Mouse (Mus musculus): ENCODE measurements at regions not wholly inside any gene's neighbourhood (a gene's known extent, or its start where the extent isn't known, plus 50 kb on each side); places are given as distances from the start of the nearest gene placed in this dataset.
A peak's percentile ranks its signal among the peaks of the same experiment; 100 is the strongest.

- H3K9ac ChIP-seq (ENCODE audit: low read depth, low read length), result no peak overlapping the region
- ATAC-seq (ENCODE audit: low read depth) (no peak), DNase-seq (ENCODE audit: low spot score) (no peak)
- H3K4me2 ChIP-seq (ENCODE audit: low read depth, low read length), result no peak overlapping the region
- H3K36me3 ChIP-seq (ENCODE audit: control insufficient read depth, insufficient read depth, low read length), result no peaks in the 10 kb centered on the region
- H3K4me3 ChIP-seq (ENCODE audit: low read depth, low read length), result no peak overlapping the region
- no peaks in the 10 kb centered on the region for H3K27me3 ChIP-seq (replicated peaks; ENCODE audit: control insufficient read depth, insufficient read depth, low read length)
- 73% methylated on average over 6 of the region's 6 CpGs for WGBS
- no peak overlapping the region for H3K27ac ChIP-seq (replicated peaks; ENCODE audit: low read depth, low read length)
- H3K9me3 ChIP-seq (ENCODE audit: control insufficient read depth, low read length), result no peaks in the 10 kb centered on the region
- H3K4me1 ChIP-seq (ENCODE audit: control insufficient read depth, insufficient read depth, low read length), result no peaks in the 10 kb centered on the region
Observed at GRCm38 (mm10) chr14:104264919-104265764, 202.7 kb downstream of the Pou4f1 start.

DNA sequence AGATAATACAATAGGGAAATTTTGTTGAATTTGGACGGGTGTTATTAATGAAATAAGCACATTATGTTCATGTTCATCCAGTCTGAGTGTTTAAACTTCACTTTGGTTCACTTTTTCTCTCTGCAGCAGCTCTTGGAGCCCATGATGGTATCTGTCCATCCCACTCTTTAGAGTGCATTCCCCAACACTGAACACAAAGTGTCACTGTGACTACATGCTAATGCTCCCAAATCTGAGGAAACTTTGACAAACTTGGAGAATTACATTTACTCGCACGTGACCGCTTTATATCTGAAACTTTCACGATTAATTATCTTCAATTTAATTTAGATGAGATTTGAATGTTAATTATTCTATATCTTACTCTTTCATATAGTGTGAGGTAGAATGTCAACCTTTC, 250.8 kb downstream of the Pou4f1 start:
- H3K9me3 ChIP-seq (ENCODE audit: control insufficient read depth, low read length), result no peaks in the 10 kb centered on the region

GRCm38 (mm10) chr14:104210719-104211118, 257.1 kb downstream of the Pou4f1 start:
- Histone ChIP-seq H3K9me3 (ENCODE audit: control insufficient read depth, low read length) (no peaks in the 10 kb centered on the region), H3K9ac (ENCODE audit: low read depth, low read length) (no peak overlapping the region), H3K27ac (replicated peaks; ENCODE audit: low read depth, low read length) (no peak overlapping the region), H3K4me1 (ENCODE audit: control insufficient read depth, insufficient read depth, low read length) (no peaks in the 10 kb centered on the region), H3K27me3 (replicated peaks; ENCODE audit: control insufficient read depth, insufficient read depth, low read length) (no peaks in the 10 kb centered on the region), H3K4me2 (ENCODE audit: low read depth, low read length) (no peak overlapping the region), H3K4me3 (ENCODE audit: low read depth, low read length) (no peak overlapping the region), H3K36me3 (ENCODE audit: control insufficient read depth, insufficient read depth, low read length) (no peaks in the 10 kb centered on the region)
- DNase-seq (ENCODE audit: low spot score), result peak; percentile 81
- ATAC-seq (ENCODE audit: low read depth), result peak; percentile 88
- WGBS, result 41% methylated on average over 3 of the region's 3 CpGs

More for the DNA sequence above, 250.8 kb downstream of the Pou4f1 start:
- Histone ChIP-seq H3K9ac (ENCODE audit: low read depth, low read length) (no peak overlapping the region), H3K27ac (replicated peaks; ENCODE audit: low read depth, low read length) (no peak overlapping the region), H3K4me3 (ENCODE audit: low read depth, low read length) (no peak overlapping the region), H3K36me3 (ENCODE audit: control insufficient read depth, insufficient read depth, low read length) (no peaks in the 10 kb centered on the region), H3K27me3 (replicated peaks; ENCODE audit: control insufficient read depth, insufficient read depth, low read length) (no peaks in the 10 kb centered on the region), H3K4me1 (ENCODE audit: control insufficient read depth, insufficient read depth, low read length) (no peaks in the 10 kb centered on the region), H3K4me2 (ENCODE audit: low read depth, low read length) (no peak overlapping the region)
- ATAC-seq (ENCODE audit: low read depth) (no peak), DNase-seq (ENCODE audit: low spot score) (no peak)
- WGBS, result 75% methylated on average over 5 of the region's 5 CpGs

DNA sequence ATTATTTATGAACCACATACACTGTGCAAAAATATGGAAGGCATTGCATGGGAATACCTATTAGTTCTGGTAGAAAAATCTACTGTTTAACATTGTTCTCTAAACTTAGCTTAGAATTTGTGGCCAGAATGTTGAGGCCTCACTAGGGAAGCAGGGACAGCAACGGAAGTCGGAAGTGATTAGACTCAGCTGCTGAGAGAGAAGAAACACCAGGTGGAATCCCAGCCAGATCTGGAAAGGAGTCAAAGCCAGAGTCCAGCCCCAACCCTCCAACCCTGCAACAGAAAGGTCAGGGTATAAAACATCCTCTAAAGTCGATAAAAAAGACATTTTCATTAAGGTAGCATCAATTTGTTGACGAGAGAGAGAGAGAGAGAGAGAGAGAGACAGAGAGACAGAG, 258.9 kb downstream of the Pou4f1 start:
- H3K27ac ChIP-seq (replicated peaks; ENCODE audit: low read depth, low read length), result no peak overlapping the region
- H3K27me3 ChIP-seq (replicated peaks; ENCODE audit: control insufficient read depth, insufficient read depth, low read length), result no peaks in the 10 kb centered on the region
- H3K4me1 ChIP-seq (ENCODE audit: control insufficient read depth, insufficient read depth, low read length), result no peaks in the 10 kb centered on the region
- no peaks in the 10 kb centered on the region for H3K36me3 ChIP-seq (ENCODE audit: control insufficient read depth, insufficient read depth, low read length)
- WGBS, result 61% methylated on average over 4 of the region's 4 CpGs
- DNase-seq (ENCODE audit: low spot score) (peak; percentile 7), ATAC-seq (ENCODE audit: low read depth) (no peak; the same call in 1 of the 2 replicates)
- H3K9me3 ChIP-seq (ENCODE audit: control insufficient read depth, low read length), result no peaks in the 10 kb centered on the region
- H3K4me2 ChIP-seq (ENCODE audit: low read depth, low read length), result no peak overlapping the region
- H3K4me3 ChIP-seq (ENCODE audit: low read depth, low read length), result no peak overlapping the region
- H3K9ac ChIP-seq (ENCODE audit: low read depth, low read length), result no peak overlapping the region

- no peak overlapping the region for H3K4me3 ChIP-seq (ENCODE audit: low read depth, low read length)
- H3K36me3 ChIP-seq (ENCODE audit: control insufficient read depth, insufficient read depth, low read length), result no peaks in the 10 kb centered on the region
- no peaks in the 10 kb centered on the region for H3K4me1 ChIP-seq (ENCODE audit: control insufficient read depth, insufficient read depth, low read length)
- WGBS, result 65% methylated on average over 7 of the region's 7 CpGs
- ATAC-seq (ENCODE audit: low read depth), result no peak
- no peaks in the 10 kb centered on the region for H3K9me3 ChIP-seq (ENCODE audit: control insufficient read depth, low read length)
- no peak overlapping the region for H3K27ac ChIP-seq (replicated peaks; ENCODE audit: low read depth, low read length)
- no peak for DNase-seq (ENCODE audit: low spot score)
- no peak overlapping the region for H3K9ac ChIP-seq (ENCODE audit: low read depth, low read length)
- H3K27me3 ChIP-seq (replicated peaks; ENCODE audit: control insufficient read depth, insufficient read depth, low read length), result no peaks in the 10 kb centered on the region
- H3K4me2 ChIP-seq (ENCODE audit: low read depth, low read length), result no peak overlapping the region
Observed at GRCm38 (mm10) chr14:104208040-104208816, 259.6 kb downstream of the Pou4f1 start.

DNA sequence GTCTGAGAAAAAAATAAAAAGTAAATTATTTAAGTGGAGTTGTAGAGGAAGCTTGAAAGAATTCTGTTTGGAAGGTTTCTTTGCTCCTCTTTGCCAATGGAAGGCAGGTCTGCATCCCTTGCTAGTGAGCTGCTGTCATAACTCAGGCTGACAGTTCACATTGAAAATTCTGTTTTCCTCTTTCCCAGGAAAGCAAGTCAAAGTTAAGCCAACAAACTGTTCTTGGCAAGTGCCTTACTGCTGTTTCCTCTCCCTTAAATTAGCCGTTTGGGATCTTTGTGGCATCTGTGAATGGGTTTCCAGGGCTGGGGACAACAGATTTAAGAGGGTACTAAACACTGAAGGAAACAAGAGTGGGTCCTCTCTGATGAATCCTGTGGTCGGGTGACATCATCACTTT, 261.2 kb downstream of the Pou4f1 start:
- Histone ChIP-seq H3K27ac (replicated peaks; ENCODE audit: low read depth, low read length) (no peak overlapping the region), H3K9ac (ENCODE audit: low read depth, low read length) (no peak overlapping the region), H3K9me3 (ENCODE audit: control insufficient read depth, low read length) (no peaks in the 10 kb centered on the region), H3K4me2 (ENCODE audit: low read depth, low read length) (no peak overlapping the region), H3K27me3 (replicated peaks; ENCODE audit: control insufficient read depth, insufficient read depth, low read length) (no peaks in the 10 kb centered on the region), H3K4me3 (ENCODE audit: low read depth, low read length) (no peak overlapping the region), H3K36me3 (ENCODE audit: control insufficient read depth, insufficient read depth, low read length) (no peaks in the 10 kb centered on the region), H3K4me1 (ENCODE audit: control insufficient read depth, insufficient read depth, low read length) (no peaks in the 10 kb centered on the region)
- 51% methylated on average over 2 of the region's 2 CpGs for WGBS
- DNase-seq (ENCODE audit: low spot score) (no peak), ATAC-seq (ENCODE audit: low read depth) (no peak)

- no peak overlapping the region for H3K4me2 ChIP-seq (ENCODE audit: low read depth, low read length)
- no peak overlapping the region for H3K4me3 ChIP-seq (ENCODE audit: low read depth, low read length)
- H3K36me3 ChIP-seq (ENCODE audit: control insufficient read depth, insufficient read depth, low read length), result no peaks in the 10 kb centered on the region
- DNase-seq (ENCODE audit: low spot score) (peak; percentile 7), ATAC-seq (ENCODE audit: low read depth) (no peak)
- no peak overlapping the region for H3K9ac ChIP-seq (ENCODE audit: low read depth, low read length)
- H3K27me3 ChIP-seq (replicated peaks; ENCODE audit: control insufficient read depth, insufficient read depth, low read length), result no peaks in the 10 kb centered on the region
- WGBS, result 63% methylated on average over 17 of the region's 17 CpGs
- H3K27ac ChIP-seq (replicated peaks; ENCODE audit: low read depth, low read length), result no peak overlapping the region
- H3K9me3 ChIP-seq (ENCODE audit: control insufficient read depth, low read length), result no peaks in the 10 kb centered on the region
- H3K4me1 ChIP-seq (ENCODE audit: control insufficient read depth, insufficient read depth, low read length), result no peaks in the 10 kb centered on the region
Observed at GRCm38 (mm10) chr14:104203239-104203986, 264.4 kb downstream of the Pou4f1 start.

DNA sequence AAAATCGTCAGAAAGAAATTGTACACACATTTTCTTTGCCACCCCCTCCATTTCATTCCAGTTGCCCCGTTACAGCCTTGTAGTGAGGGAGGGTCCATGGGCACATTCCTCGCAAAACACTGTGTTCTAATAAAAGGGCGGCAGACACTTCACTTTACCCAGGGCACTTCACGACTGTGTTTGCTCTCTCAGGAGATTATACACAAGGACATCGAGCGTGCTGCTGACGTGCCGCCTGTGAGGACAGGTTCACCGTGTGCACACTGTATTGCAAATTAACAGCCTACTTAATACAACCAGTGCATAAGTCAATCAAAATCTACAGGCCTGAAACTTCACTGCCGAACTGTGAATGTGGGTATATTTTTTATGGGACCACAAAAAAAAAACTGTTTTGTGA, 274.6 kb downstream of the Pou4f1 start:
- no peak overlapping the region for H3K4me3 ChIP-seq (ENCODE audit: low read depth, low read length)
- no peak overlapping the region for H3K27ac ChIP-seq (replicated peaks; ENCODE audit: low read depth, low read length)
- no peak overlapping the region for H3K4me2 ChIP-seq (ENCODE audit: low read depth, low read length)
- DNase-seq (ENCODE audit: low spot score) (no peak), ATAC-seq (ENCODE audit: low read depth) (no peak)
- H3K9ac ChIP-seq (ENCODE audit: low read depth, low read length), result no peak overlapping the region
- no peaks in the 10 kb centered on the region for H3K36me3 ChIP-seq (ENCODE audit: control insufficient read depth, insufficient read depth, low read length)
- no peaks in the 10 kb centered on the region for H3K4me1 ChIP-seq (ENCODE audit: control insufficient read depth, insufficient read depth, low read length)
- no peaks in the 10 kb centered on the region for H3K9me3 ChIP-seq (ENCODE audit: control insufficient read depth, low read length)
- H3K27me3 ChIP-seq (replicated peaks; ENCODE audit: control insufficient read depth, insufficient read depth, low read length), result no peaks in the 10 kb centered on the region
- WGBS, result 74% methylated on average over 11 of the region's 11 CpGs

Measured in embryonic facial prominence, embryonic 14.5 days (tissue).